Mouse (Mus musculus): ENCODE results near the gene Dync2li1. TPM values are rescaled to one million over a fixed set of nuclear protein-coding genes. Genes with fewer than 3 reads are reported as not detected.

Gene Dync2li1
- polyA plus RNA-seq, 1 experiment from 2014 or later = 24.7 TPM

- H3K27ac ChIP-seq = no peak overlapping the region
- no peak for ATAC-seq
- 87% methylated on average over 12 of the region's 12 CpGs for WGBS
Observed at GRCm38 (mm10) chr17:84597859-84598258, 28.4 kb upstream of the Dync2li1 start.

GRCm38 (mm10) chr17:84598928-84599327, 27.4 kb upstream of the Dync2li1 start:
- Histone ChIP-seq H3K4me1 (replicated peaks) (peaks cover 11% of the 10 kb centered on the region; the same call in 1 of the 2 replicates), H3K9me3 (no peaks in the 10 kb centered on the region), H3K9ac (no peak overlapping the region), H3K4me2 (replicated peaks) (no peak overlapping the region), H3K27me3 (replicated peaks) (no peaks in the 10 kb centered on the region), H3K36me3 (no peaks in the 10 kb centered on the region), H3K4me3 (replicated peaks) (no peak overlapping the region), H3K27ac (no peak overlapping the region)
- ATAC-seq = no peak
- WGBS = 94% methylated on average over 7 of the region's 7 CpGs

More at GRCm38 (mm10) chr17:84597859-84598258, 28.4 kb upstream of the Dync2li1 start:
- no peaks in the 10 kb centered on the region for H3K36me3 ChIP-seq
- no peak overlapping the region for H3K4me2 ChIP-seq (replicated peaks)
- H3K9me3 ChIP-seq = no peaks in the 10 kb centered on the region
- H3K9ac ChIP-seq = no peak overlapping the region
- H3K4me1 ChIP-seq (replicated peaks) = peaks cover 5% of the 10 kb centered on the region; the same call in 1 of the 2 replicates
- no peaks in the 10 kb centered on the region for H3K27me3 ChIP-seq (replicated peaks)
- H3K4me3 ChIP-seq (replicated peaks) = no peak overlapping the region

DNA sequence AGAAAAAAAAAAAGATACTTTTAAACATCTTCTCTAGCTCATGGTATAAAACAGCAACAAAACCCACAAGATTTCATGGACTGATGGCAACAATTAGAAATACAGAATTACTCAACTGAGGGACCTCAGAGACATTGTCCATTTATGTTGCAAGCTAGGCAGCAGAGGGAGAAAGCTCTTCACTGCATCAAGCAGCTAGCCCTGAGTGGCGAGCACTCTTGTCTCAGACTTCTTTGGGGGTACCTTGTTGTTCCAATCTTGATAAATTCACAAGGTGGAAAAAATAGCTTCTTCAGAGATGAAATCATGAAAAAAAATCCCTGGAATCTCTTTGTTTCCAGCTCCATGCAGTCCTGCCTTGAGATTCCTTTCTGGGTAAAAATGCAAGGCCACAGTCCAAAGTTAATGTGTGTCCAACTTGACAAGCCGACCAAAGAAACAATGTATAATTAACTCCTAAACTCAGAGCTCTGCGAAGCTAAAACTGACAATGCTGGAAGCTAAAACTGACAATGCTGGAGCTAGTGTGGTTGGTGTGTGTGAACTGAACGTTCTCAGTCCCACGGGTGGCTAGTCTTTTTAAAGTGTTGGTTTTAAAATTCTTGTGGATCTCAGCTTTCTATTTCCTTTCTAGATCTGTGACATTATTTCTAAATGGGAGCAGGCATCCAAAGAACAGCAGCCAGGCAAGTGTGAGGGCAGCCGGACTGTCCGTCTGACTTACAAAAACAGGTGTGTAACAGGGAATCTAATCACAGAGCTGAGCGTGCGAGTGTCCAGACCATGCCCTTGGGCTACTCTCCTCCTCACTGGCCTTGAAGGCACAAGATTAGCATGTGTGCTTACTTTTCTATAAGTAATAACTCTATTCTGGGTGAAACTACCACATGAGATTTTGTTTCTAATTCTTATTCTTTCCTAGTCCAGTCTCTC, 26.0 kb upstream of the Dync2li1 start:
- WGBS = 62% methylated on average over 9 of the region's 9 CpGs
- no peaks in the 10 kb centered on the region for H3K36me3 ChIP-seq
- H3K4me1 ChIP-seq (replicated peaks) = peaks cover 11% of the 10 kb centered on the region; the same call in 1 of the 2 replicates
- no peak overlapping the region for H3K9ac ChIP-seq
- no peaks in the 10 kb centered on the region for H3K27me3 ChIP-seq (replicated peaks)
- no peak overlapping the region for H3K4me2 ChIP-seq (replicated peaks)
- H3K9me3 ChIP-seq = no peaks in the 10 kb centered on the region
- H3K27ac ChIP-seq = 0 out of 2 replicates have a peak overlapping the region, but pooled peaks have one; percentile 1
- no peak overlapping the region for H3K4me3 ChIP-seq (replicated peaks)
- ATAC-seq = no peak

- Histone ChIP-seq H3K27ac (no peak overlapping the region), H3K4me1 (replicated peaks) (peaks cover 8% of the 10 kb centered on the region; the same call in 1 of the 2 replicates), H3K27me3 (replicated peaks) (no peaks in the 10 kb centered on the region), H3K9me3 (no peaks in the 10 kb centered on the region), H3K36me3 (no peaks in the 10 kb centered on the region), H3K4me2 (replicated peaks) (no peak overlapping the region), H3K9ac (no peak overlapping the region), H3K4me3 (replicated peaks) (no peak overlapping the region)
- ATAC-seq = no peak
- 94% methylated on average over 5 of the region's 5 CpGs for WGBS
Observed at GRCm38 (mm10) chr17:84601805-84602204, 24.5 kb upstream of the Dync2li1 start.

DNA sequence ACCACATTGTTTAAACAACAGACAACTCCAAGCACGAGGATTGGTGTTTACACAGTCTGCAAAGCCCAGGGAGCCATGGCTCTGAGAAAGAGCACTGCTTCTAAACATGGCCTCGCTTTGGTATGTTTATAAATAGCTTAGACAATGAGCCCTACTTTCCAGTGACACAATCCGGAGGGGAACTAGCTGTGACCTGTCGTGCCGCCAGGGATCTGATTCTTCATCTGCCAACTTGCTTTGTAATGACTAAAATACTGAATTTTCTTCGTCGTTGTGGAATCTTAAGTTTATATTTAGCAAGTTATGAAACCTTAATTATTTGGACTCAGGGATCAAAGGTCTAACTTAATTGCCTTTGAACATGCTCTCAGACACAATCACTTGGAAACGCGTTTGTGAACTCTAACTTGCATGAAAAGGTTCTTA, 23.1 kb upstream of the Dync2li1 start:
- 27% methylated on average over 9 of the region's 9 CpGs for WGBS
- Histone ChIP-seq H3K9ac (no peak overlapping the region), H3K27ac (no peak overlapping the region), H3K36me3 (no peaks in the 10 kb centered on the region), H3K4me3 (replicated peaks) (no peak overlapping the region), H3K4me1 (replicated peaks) (peaks cover 8% of the 10 kb centered on the region; the same call in 1 of the 2 replicates), H3K4me2 (replicated peaks) (peak overlapping the region; percentile 15; the same call in 1 of the 2 replicates), H3K9me3 (no peaks in the 10 kb centered on the region), H3K27me3 (replicated peaks) (no peaks in the 10 kb centered on the region)
- peak; percentile 54 for ATAC-seq

DNA sequence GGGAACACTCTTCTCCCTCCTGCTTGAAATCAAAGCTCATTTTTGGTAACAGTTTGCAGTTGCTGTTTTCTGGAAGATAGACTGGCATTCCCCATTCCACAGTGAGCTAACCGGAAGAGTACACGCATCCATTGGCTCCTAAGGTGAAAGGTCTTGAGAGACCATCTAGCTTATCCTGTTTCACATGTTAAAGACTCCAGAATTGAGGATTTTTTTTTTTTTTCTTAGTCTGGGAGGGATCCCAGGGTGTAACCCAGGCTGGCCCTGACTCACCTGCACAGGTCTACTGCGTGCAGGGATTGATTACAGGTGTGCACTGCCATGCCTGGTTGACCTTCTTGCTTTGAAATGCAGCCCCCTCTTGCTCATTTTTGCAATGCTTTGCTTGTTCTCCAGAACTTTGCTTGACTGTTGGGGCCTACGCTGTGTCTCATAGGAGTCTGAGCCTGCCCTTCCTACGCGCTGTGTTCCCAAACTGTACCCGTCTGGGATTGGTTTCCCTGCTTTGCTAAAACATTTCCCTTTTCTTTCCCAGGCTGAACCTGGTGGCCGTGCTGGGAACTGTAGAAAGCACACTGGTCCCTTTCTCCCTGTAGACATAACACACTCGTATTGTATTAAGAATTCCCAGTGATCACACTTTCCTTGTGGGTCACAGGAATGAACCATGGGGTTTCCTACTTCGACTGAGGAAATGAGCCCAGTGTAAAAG, 22.4 kb upstream of the Dync2li1 start:
- no peak overlapping the region for H3K9ac ChIP-seq
- no peak overlapping the region for H3K4me3 ChIP-seq (replicated peaks)
- no peaks in the 10 kb centered on the region for H3K27me3 ChIP-seq (replicated peaks)
- ATAC-seq = peak; percentile 64
- no peak overlapping the region for H3K27ac ChIP-seq
- WGBS = 88% methylated on average over 10 of the region's 10 CpGs
- H3K9me3 ChIP-seq = no peaks in the 10 kb centered on the region
- no peaks in the 10 kb centered on the region for H3K36me3 ChIP-seq
- H3K4me1 ChIP-seq (replicated peaks) = peaks cover 8% of the 10 kb centered on the region; the same call in 1 of the 2 replicates
- H3K4me2 ChIP-seq (replicated peaks) = peak overlapping the region; percentile 15; the same call in 1 of the 2 replicates

DNA sequence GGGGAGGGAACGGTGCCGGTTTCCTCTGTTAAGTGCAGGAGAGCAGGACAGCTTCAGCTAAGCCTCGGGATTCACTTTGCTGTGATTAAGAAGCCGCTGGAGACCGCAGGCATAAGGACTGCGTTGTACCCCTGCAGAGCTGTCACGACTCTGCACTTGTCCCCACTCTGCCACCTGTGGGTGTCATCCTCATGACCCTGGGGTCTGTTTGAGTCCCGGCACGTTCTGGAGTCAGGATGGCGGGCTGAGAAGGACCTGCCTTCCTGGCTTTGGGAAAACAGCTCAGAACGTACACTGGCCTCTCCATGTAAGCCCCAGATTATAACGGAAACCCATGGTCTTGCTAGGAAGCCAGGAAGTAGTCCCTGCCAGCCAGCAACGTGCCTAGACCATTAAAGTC, 19.3 kb upstream of the Dync2li1 start:
- Histone ChIP-seq H3K36me3 (no peaks in the 10 kb centered on the region), H3K27me3 (replicated peaks) (no peaks in the 10 kb centered on the region), H3K9me3 (no peaks in the 10 kb centered on the region), H3K9ac (no peak overlapping the region), H3K4me2 (replicated peaks) (no peak overlapping the region), H3K27ac (no peak overlapping the region), H3K4me3 (replicated peaks) (no peak overlapping the region), H3K4me1 (replicated peaks) (peaks cover 6% of the 10 kb centered on the region; the same call in 1 of the 2 replicates)
- no peak for ATAC-seq
- 56% methylated on average over 13 of the region's 13 CpGs for WGBS

GRCm38 (mm10) chr17:84607617-84608016, 18.7 kb upstream of the Dync2li1 start:
- no peak overlapping the region for H3K9ac ChIP-seq
- no peak for ATAC-seq
- H3K27me3 ChIP-seq (replicated peaks) = no peaks in the 10 kb centered on the region
- H3K9me3 ChIP-seq = no peaks in the 10 kb centered on the region
- H3K36me3 ChIP-seq = no peaks in the 10 kb centered on the region
- H3K4me2 ChIP-seq (replicated peaks) = no peak overlapping the region
- no peak overlapping the region for H3K4me3 ChIP-seq (replicated peaks)
- WGBS = 75% methylated on average over 5 of the region's 5 CpGs
- no peak overlapping the region for H3K27ac ChIP-seq
- H3K4me1 ChIP-seq (replicated peaks) = peaks cover 6% of the 10 kb centered on the region; the same call in 1 of the 2 replicates

- Histone ChIP-seq H3K27me3 (replicated peaks) (no peaks in the 10 kb centered on the region), H3K4me2 (replicated peaks) (no peak overlapping the region), H3K9ac (no peak overlapping the region), H3K36me3 (peaks cover 3% of the 10 kb centered on the region), H3K4me1 (replicated peaks) (0 out of 2 replicates have a peak, but pooled peaks cover under 1% of the 10 kb centered on the region), H3K27ac (no peak overlapping the region), H3K9me3 (no peaks in the 10 kb centered on the region), H3K4me3 (replicated peaks) (no peak overlapping the region)
- 79% methylated on average over 4 of the region's 4 CpGs for WGBS
- ATAC-seq = no peak
Observed at GRCm38 (mm10) chr17:84608606-84609005, 17.7 kb upstream of the Dync2li1 start.

DNA sequence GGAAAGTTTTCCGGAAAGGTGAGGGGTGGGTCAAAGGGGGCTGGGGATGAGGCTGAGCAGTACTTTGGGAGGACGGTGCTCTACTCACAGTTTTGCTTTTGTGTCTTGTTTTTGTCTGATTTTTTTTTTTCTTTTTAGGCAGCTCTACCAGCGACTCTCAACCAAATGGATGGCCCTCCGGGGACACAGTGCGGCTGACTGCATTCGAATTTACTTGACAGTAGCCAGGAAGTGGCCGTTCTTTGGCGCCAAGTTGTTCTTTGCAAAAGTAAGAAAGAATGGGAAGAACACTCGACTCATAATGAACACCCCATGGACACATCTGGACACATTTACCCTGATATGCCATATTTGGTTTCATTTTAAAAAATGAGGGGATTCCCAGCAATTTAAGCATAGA, 14.8 kb upstream of the Dync2li1 start:
- WGBS = 78% methylated on average over 9 of the region's 9 CpGs
- Histone ChIP-seq H3K9ac (no peak overlapping the region), H3K4me1 (replicated peaks) (no peaks in the 10 kb centered on the region), H3K4me3 (replicated peaks) (no peak overlapping the region), H3K27me3 (replicated peaks) (no peaks in the 10 kb centered on the region), H3K36me3 (peaks cover 8% of the 10 kb centered on the region), H3K9me3 (no peaks in the 10 kb centered on the region), H3K27ac (no peak overlapping the region), H3K4me2 (replicated peaks) (no peak overlapping the region)
- 0 out of 2 replicates have a peak, but pooled peaks have one; percentile 18 for ATAC-seq

DNA sequence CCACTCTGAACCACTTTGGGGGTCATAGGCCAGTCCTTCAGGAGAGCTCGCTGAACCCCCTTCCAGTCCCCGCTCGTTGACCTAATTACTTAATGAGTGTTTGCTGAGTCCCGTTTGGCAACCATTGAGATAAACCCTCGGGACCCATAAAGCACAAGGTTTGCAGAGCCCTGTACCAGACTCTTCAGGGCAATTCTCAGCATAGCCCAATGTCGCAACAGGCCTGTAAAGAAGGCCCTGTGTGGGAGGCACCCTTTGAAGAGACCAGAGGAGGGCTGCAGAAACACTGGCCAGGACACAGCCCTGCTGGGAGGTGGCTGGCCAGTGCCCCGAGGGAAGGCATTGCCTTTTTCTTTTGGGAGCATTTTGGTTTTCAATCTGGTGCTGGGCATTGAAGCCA, 14.3 kb upstream of the Dync2li1 start:
- H3K27ac ChIP-seq = no peak overlapping the region

GRCm38 (mm10) chr17:84615811-84616210, 10.5 kb upstream of the Dync2li1 start:
- ATAC-seq = no peak
- Histone ChIP-seq H3K27me3 (replicated peaks) (no peaks in the 10 kb centered on the region), H3K27ac (no peak overlapping the region), H3K36me3 (peaks cover 8% of the 10 kb centered on the region), H3K4me2 (replicated peaks) (no peak overlapping the region), H3K9me3 (no peaks in the 10 kb centered on the region), H3K4me1 (replicated peaks) (0 out of 2 replicates have a peak, but pooled peaks cover 3% of the 10 kb centered on the region), H3K9ac (no peak overlapping the region), H3K4me3 (replicated peaks) (no peak overlapping the region)
- 83% methylated on average over 11 of the region's 11 CpGs for WGBS

More for the DNA sequence above, 14.3 kb upstream of the Dync2li1 start:
- H3K4me2 ChIP-seq (replicated peaks) = no peak overlapping the region
- H3K36me3 ChIP-seq = peaks cover 8% of the 10 kb centered on the region
- no peaks in the 10 kb centered on the region for H3K27me3 ChIP-seq (replicated peaks)
- ATAC-seq = peak; percentile 89
- H3K9ac ChIP-seq = peak overlapping the region; percentile 17; the same call in 1 of the 2 replicates
- no peak overlapping the region for H3K4me3 ChIP-seq (replicated peaks)
- no peaks in the 10 kb centered on the region for H3K9me3 ChIP-seq
- H3K4me1 ChIP-seq (replicated peaks) = no peaks in the 10 kb centered on the region
- WGBS = 34% methylated on average over 7 of the region's 7 CpGs
